Mouse (Mus musculus) skeletal muscle tissue, postnatal 0 days (tissue): Measurements from ENCODE around the gene Ank2. TPM values are rescaled to one million over a fixed set of nuclear protein-coding genes. Genes with fewer than 3 reads are reported as not detected.

Experiments
- microRNA counts: library from miRNA; unstranded; fragments of <30 nt; microRNA quantifications from one replicate; lab custom pipeline; 2015
- microRNA-seq, 2 experiments: library from miRNA; unstranded; fragments of <30 nt; microRNA quantifications; one replicate each; pipeline ENCODE4; 2016
- polyA plus RNA-seq: library from polyadenylated mRNA; unstranded; fragments of >200 nt; fragmentation: Nextera tagmentation; extraction: Ambion mirVana; gene quantifications from 2 replicates; pipeline ENCODE4 v1.2.1, GENCODE M21; 2015

The Ank2 gene
- polyA plus RNA-seq = 47.4 and 52.7 TPM in 2 replicates

GRCm38 (mm10) chr3:127498742-127499400 is at the start of gene Ank2:
Gene Ank2, minus strand, starts transcription at chr3:127499350.

MicroRNAs within 50 kb of the gene (microRNA counts, 519-probe panel; counts per million panel counts)
- microRNA mmu-miR-302a (lab: Ali Mortazavi, UCI) (296 counts per million, percentile 58 among the panel's probes with 10 or more counts), microRNA mmu-miR-302b (lab: Ali Mortazavi, UCI) (296 counts per million, percentile 58 among the panel's probes with 10 or more counts), microRNA mmu-miR-302c (lab: Ali Mortazavi, UCI) (296 counts per million, percentile 58 among the panel's probes with 10 or more counts), microRNA mmu-miR-302d (lab: Ali Mortazavi, UCI) (296 counts per million, percentile 58 among the panel's probes with 10 or more counts), microRNA mmu-miR-367 (lab: Ali Mortazavi, UCI) (296 counts per million, percentile 58 among the panel's probes with 10 or more counts)

Small RNAs within 50 kb of the gene (microRNA-seq; reads per million reads assigned to microRNA genes)
- 0 reads per million in 2 experiments for gene Gm44494
- gene Mir302a = 0.64 to 1.6 reads per million in 2 experiments
- gene Mir302b = 0.71 to 1.3 reads per million in 2 experiments
- 0.20 to 0.21 reads per million in 2 experiments for gene Mir302c
- 1.1 to 1.3 reads per million in 2 experiments for gene Mir302d
- 0 reads per million in 2 experiments for gene Mir367

Other genes with a start within 250 kb of the Ank2 start
- 27.8 and 30.6 TPM in 2 replicates for gene Larp7, start 54.0 kb upstream of the Ank2 start, polyA plus RNA-seq
- 1.6 and 1.7 TPM in 2 replicates for gene Zgrf1, start 54.1 kb upstream of the Ank2 start, polyA plus RNA-seq
- gene Neurog2, start 133.8 kb upstream of the Ank2 start, polyA plus RNA-seq = not detected in 2 replicates